Mouse (Mus musculus): ENCODE measurements around the gene 4930595D18Rik. TPM values are rescaled to one million over a fixed set of nuclear protein-coding genes. Genes with fewer than 3 reads are reported as not detected.

4930595D18Rik gene
- polyA plus RNA-seq, 1 experiment: not detected

DNA sequence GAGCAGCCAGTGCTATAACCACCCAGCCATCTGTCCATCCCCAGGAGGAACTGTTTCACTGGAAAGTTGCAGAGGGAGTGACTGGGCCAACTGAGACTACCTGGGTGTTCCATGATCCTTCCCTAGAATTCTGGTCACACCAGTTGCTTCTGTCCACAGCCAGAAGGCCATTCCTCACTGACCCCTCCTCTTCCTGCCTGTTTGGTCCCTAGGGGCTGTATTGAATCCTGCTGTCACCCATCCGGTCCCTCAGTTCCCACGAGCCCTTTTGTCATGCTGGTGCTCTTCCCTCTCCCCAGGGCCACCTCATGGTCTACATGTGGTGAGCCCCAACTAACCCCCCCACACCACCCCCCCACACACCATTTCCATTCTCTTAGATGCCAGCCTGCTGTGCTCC lies 6.6 kb upstream of the 4930595D18Rik start:
- no peak for TF ChIP-seq CTCF (IDR thresholded peaks at IDR 0.05; ENCODE audit: extremely low read depth, insufficient read depth, insufficient read length, insufficient replicate concordance)
- TF ChIP-seq POLR2A (IDR thresholded peaks at IDR 0.05; ENCODE audit: low read depth, low read length): no peak
- 55% methylated on average over 2 of the region's 2 CpGs for WGBS
- no peaks in the 10 kb centered on the region; the same call in none of the 2 replicates for H3K4me1 ChIP-seq (ENCODE audit: control insufficient read depth, insufficient read depth, insufficient read length)
- no peaks in the 10 kb centered on the region for H3K27me3 ChIP-seq (ENCODE audit: control insufficient read depth, insufficient read depth, low read length)
- no peak overlapping the region for H3K27ac ChIP-seq (ENCODE audit: insufficient read depth, low read length)
- peaks cover 1% of the 10 kb centered on the region; the same call in 1 of the 2 replicates for H3K36me3 ChIP-seq (ENCODE audit: control insufficient read depth, insufficient read depth, low read length)
- no peak overlapping the region for H3K4me3 ChIP-seq (ENCODE audit: extremely low read depth, insufficient read depth, insufficient read length)
- DNase-seq (ENCODE audit: low read depth in 1 of 2, low spot score in 2 of 2): no peak

DNA sequence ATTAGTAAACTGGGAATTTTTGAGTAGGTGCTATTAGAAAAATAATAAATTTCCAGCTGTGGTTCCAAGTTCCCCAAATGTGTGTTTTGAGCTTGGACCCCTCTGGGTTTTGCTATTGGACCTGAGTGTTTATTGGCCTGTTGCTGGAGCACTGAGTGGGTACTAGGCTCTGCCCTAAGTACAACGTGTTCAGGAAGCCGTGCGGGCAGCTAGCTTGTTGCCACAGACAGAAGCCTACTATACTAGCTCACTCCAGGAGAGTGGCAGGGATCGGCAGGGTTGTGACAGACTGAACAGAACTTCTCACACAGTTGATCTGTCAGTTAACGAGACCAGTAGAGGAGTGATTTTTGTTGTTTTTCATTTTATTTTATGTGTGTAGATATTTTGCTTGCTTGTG lies 6.1 kb upstream of the 4930595D18Rik start:
- TF ChIP-seq CTCF (IDR thresholded peaks at IDR 0.05; ENCODE audit: extremely low read depth, insufficient read depth, insufficient read length, insufficient replicate concordance) (no peak), POLR2A (IDR thresholded peaks at IDR 0.05; ENCODE audit: low read depth, low read length) (no peak)
- Histone ChIP-seq H3K4me3 (ENCODE audit: extremely low read depth, insufficient read depth, insufficient read length) (no peak overlapping the region), H3K27me3 (ENCODE audit: control insufficient read depth, insufficient read depth, low read length) (no peaks in the 10 kb centered on the region), H3K4me1 (ENCODE audit: control insufficient read depth, insufficient read depth, insufficient read length) (no peaks in the 10 kb centered on the region; the same call in none of the 2 replicates), H3K27ac (ENCODE audit: insufficient read depth, low read length) (no peak overlapping the region), H3K36me3 (ENCODE audit: control insufficient read depth, insufficient read depth, low read length) (peaks cover 1% of the 10 kb centered on the region; the same call in 1 of the 2 replicates)
- WGBS: 83% methylated on average over 5 of the region's 5 CpGs
- DNase-seq (ENCODE audit: low read depth in 1 of 2, low spot score in 2 of 2): no peak

DNA sequence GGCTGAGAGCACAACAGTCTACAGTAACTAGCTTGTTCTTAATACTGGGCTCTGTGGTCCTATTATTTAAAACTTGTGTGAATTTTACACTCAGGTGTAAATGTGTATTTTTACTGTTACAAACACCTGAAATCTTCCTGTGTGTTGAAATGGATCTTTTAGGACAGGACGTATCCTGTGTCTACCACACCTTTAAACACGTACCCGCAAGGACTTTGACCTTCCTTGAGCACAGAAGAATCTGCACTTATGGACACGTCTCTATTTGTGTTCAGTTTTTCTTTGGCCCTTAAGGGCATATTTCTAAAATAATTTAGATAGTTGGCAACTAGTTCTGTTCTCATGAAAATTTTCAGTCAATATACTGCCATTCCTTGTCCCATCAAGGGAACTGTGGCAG lies 4.0 kb upstream of the 4930595D18Rik start:
- Histone ChIP-seq H3K27ac (ENCODE audit: insufficient read depth, low read length) (no peak overlapping the region), H3K4me3 (ENCODE audit: extremely low read depth, insufficient read depth, insufficient read length) (no peak overlapping the region), H3K4me1 (ENCODE audit: control insufficient read depth, insufficient read depth, insufficient read length) (no peaks in the 10 kb centered on the region), H3K36me3 (ENCODE audit: control insufficient read depth, insufficient read depth, low read length) (peaks cover 1% of the 10 kb centered on the region; the same call in 1 of the 2 replicates), H3K27me3 (ENCODE audit: control insufficient read depth, insufficient read depth, low read length) (no peaks in the 10 kb centered on the region)
- DNase-seq (ENCODE audit: low read depth in 1 of 2, low spot score in 2 of 2): no peak
- no peak for TF ChIP-seq CTCF (IDR thresholded peaks at IDR 0.05; ENCODE audit: extremely low read depth, insufficient read depth, insufficient read length, insufficient replicate concordance)
- TF ChIP-seq POLR2A (IDR thresholded peaks at IDR 0.05; ENCODE audit: low read depth, low read length): no peak
- 94% methylated on average over 4 of the region's 4 CpGs for WGBS

DNA sequence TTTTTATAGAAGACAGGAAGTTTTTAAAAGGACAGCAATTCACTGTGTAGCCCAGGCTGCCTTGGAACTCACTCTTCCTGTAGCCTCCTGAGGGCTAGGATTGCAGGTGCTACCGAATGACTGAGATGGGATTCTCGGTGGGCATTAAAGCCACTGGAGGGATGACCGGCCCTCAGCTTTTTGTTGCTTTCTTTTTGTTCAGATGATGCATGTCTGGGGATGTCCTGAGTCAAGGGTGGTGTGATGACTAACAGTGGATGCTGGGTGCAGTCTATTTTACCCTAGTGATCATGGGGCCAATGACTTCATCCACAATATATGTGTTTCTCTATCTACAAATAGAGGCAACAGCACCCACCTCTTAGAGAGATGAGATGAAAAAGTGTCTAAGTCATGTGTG lies 2.7 kb upstream of the 4930595D18Rik start:
- no peaks in the 10 kb centered on the region for H3K27me3 ChIP-seq (ENCODE audit: control insufficient read depth, insufficient read depth, low read length)
- H3K27ac ChIP-seq (ENCODE audit: insufficient read depth, low read length): no peak overlapping the region
- peaks cover 1% of the 10 kb centered on the region; the same call in 1 of the 2 replicates for H3K36me3 ChIP-seq (ENCODE audit: control insufficient read depth, insufficient read depth, low read length)
- no peak for TF ChIP-seq CTCF (IDR thresholded peaks at IDR 0.05; ENCODE audit: extremely low read depth, insufficient read depth, insufficient read length, insufficient replicate concordance)
- TF ChIP-seq POLR2A (IDR thresholded peaks at IDR 0.05; ENCODE audit: low read depth, low read length): no peak
- peaks cover 1% of the 10 kb centered on the region; the same call in 1 of the 2 replicates for H3K4me1 ChIP-seq (ENCODE audit: control insufficient read depth, insufficient read depth, insufficient read length)
- WGBS: 91% methylated on average over 3 of the region's 3 CpGs
- H3K4me3 ChIP-seq (ENCODE audit: extremely low read depth, insufficient read depth, insufficient read length): no peak overlapping the region
- DNase-seq (ENCODE audit: low read depth in 1 of 2, low spot score in 2 of 2): no peak

DNA sequence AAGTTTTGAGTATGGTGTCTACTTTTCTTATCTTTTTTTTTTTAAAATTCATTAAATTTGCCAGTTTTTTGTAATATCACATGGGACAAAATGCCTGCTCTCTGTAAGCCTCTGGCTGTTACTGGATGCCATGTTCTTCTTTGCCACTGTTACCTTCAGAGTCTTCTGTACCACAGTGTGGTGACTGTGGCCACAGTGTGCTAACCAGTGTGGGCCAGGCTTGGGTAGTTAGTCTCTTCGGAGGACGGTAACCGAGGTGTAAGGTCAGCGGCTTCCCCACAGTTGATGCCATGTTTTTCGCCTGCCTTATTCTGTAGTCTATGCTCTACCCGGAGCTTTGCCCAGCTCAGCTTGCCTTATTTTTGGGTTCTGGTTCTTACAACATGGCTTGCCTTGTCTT lies 1.9 kb downstream of the 4930595D18Rik start:
- Histone ChIP-seq H3K4me3 (ENCODE audit: extremely low read depth, insufficient read depth, insufficient read length) (no peak overlapping the region), H3K36me3 (ENCODE audit: control insufficient read depth, insufficient read depth, low read length) (no peaks in the 10 kb centered on the region), H3K4me1 (ENCODE audit: control insufficient read depth, insufficient read depth, insufficient read length) (peaks cover 11% of the 10 kb centered on the region; the same call in 1 of the 2 replicates), H3K27ac (ENCODE audit: insufficient read depth, low read length) (no peak overlapping the region), H3K27me3 (ENCODE audit: control insufficient read depth, insufficient read depth, low read length) (no peaks in the 10 kb centered on the region)
- WGBS: 89% methylated on average over 6 of the region's 6 CpGs
- no peak for TF ChIP-seq CTCF (IDR thresholded peaks at IDR 0.05; ENCODE audit: extremely low read depth, insufficient read depth, insufficient read length, insufficient replicate concordance)
- no peak for TF ChIP-seq POLR2A (IDR thresholded peaks at IDR 0.05; ENCODE audit: low read depth, low read length)
- DNase-seq (ENCODE audit: low read depth in 1 of 2, low spot score in 2 of 2): no peak

DNA sequence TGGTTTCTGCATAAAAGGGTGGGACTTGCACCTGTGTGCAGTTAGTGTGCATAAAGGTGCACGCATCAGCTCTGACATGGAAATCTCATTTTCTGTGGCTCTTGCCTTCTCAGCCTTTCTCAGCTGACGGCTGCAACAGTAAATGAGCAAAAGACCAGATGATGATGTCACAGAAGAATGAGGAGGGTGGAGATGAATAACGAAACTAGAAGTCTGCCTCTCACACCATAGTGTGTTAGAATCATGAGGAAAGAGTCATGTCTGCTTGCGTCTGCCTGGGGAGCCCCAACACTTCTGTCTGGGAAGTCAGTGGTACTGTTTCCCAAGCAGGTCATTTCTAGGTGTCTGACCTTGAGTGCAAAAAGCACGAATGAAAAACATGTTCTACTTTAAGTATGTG lies 2.4 kb downstream of the 4930595D18Rik start:
- Histone ChIP-seq H3K27ac (ENCODE audit: insufficient read depth, low read length) (no peak overlapping the region), H3K36me3 (ENCODE audit: control insufficient read depth, insufficient read depth, low read length) (no peaks in the 10 kb centered on the region), H3K4me1 (ENCODE audit: control insufficient read depth, insufficient read depth, insufficient read length) (peaks cover 11% of the 10 kb centered on the region; the same call in 1 of the 2 replicates), H3K4me3 (ENCODE audit: extremely low read depth, insufficient read depth, insufficient read length) (no peak overlapping the region), H3K27me3 (ENCODE audit: control insufficient read depth, insufficient read depth, low read length) (no peaks in the 10 kb centered on the region)
- no peak for TF ChIP-seq CTCF (IDR thresholded peaks at IDR 0.05; ENCODE audit: extremely low read depth, insufficient read depth, insufficient read length, insufficient replicate concordance)
- TF ChIP-seq POLR2A (IDR thresholded peaks at IDR 0.05; ENCODE audit: low read depth, low read length): no peak
- no peak for DNase-seq (ENCODE audit: low read depth in 1 of 2, low spot score in 2 of 2)
- 69% methylated on average over 5 of the region's 5 CpGs for WGBS

DNA sequence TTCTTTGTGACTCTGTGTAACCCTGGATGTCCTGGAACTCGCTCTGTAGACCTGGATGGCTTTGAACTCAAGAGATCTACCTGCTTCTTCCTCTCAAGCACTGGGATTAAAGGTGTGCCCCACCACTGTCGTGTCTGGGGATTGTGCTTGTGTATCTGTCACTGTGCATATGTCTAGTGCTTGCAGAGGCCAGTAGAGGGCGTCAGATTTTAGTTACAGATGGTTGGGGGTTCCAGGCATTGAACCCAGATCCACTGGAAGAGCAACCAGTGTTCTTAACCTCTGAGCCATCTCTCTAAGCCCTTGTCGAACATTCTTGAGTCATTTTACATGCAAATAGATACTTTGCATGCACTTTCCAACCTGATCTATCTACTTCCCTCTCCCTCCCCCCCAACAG lies 5.5 kb downstream of the 4930595D18Rik start:
- TF ChIP-seq POLR2A (IDR thresholded peaks at IDR 0.05; ENCODE audit: low read depth, low read length): no peak
- no peak for TF ChIP-seq CTCF (IDR thresholded peaks at IDR 0.05; ENCODE audit: extremely low read depth, insufficient read depth, insufficient read length, insufficient replicate concordance)
- Histone ChIP-seq H3K4me3 (ENCODE audit: extremely low read depth, insufficient read depth, insufficient read length) (no peak overlapping the region), H3K27me3 (ENCODE audit: control insufficient read depth, insufficient read depth, low read length) (no peaks in the 10 kb centered on the region), H3K27ac (ENCODE audit: insufficient read depth, low read length) (no peak overlapping the region), H3K36me3 (ENCODE audit: control insufficient read depth, insufficient read depth, low read length) (peaks cover 5% of the 10 kb centered on the region), H3K4me1 (ENCODE audit: control insufficient read depth, insufficient read depth, insufficient read length) (peaks cover 11% of the 10 kb centered on the region; the same call in 1 of the 2 replicates)
- 75% methylated on average over 4 of the region's 4 CpGs for WGBS
- DNase-seq (ENCODE audit: low read depth in 1 of 2, low spot score in 2 of 2): no peak

All from spleen, adult 2 months (tissue).